Mouse (Mus musculus) heart, embryonic 12.5 days (tissue): ENCODE measurements at regions not wholly inside any gene's neighbourhood (a gene's known extent, or its start where the extent isn't known, plus 50 kb on each side); places are given as distances from the start of the nearest gene placed in this dataset.

Source experiments
- ATAC-seq: fragments of 200-750 bp; cut with Nextera tagmentation; 2 replicates; pipeline ENCODE4 v1.8.0; 2017; ENCODE audit warnings: moderate TSS enrichment, moderate library complexity; ENCODE audit not compliant: insufficient number of reproducible peaks, low FRiP score
- H3K27ac ChIP-seq: fragments of 300-500 bp; sonication (generic); 2 replicates; pipeline ENCODE4 v1.5.1; 2016; ENCODE audit warnings: mild to moderate bottlenecking, moderate library complexity; ENCODE audit not compliant: poor library complexity, severe bottlenecking
- H3K27me3 ChIP-seq: fragments of 300-500 bp; sonication (generic); replicated peaks from 2 replicates; pipeline ENCODE4 v1.6.1; 2016; ENCODE audit warnings: mild to moderate bottlenecking, moderate library complexity
- H3K36me3 ChIP-seq: fragments of 300-500 bp; sonication (generic); 2 replicates; pipeline ENCODE4 v1.6.1; 2016; ENCODE audit warnings: mild to moderate bottlenecking, moderate library complexity
- H3K4me1 ChIP-seq: fragments of 300-500 bp; sonication (generic); replicated peaks from 2 replicates; pipeline ENCODE4 v1.6.1; 2016; ENCODE audit warnings: mild to moderate bottlenecking
- H3K4me2 ChIP-seq: fragments of 300-500 bp; sonication (generic); 2 replicates; pipeline ENCODE4 v1.6.1; 2016; ENCODE audit warnings: mild to moderate bottlenecking, moderate library complexity
- H3K4me3 ChIP-seq: fragments of 300-500 bp; sonication (generic); 2 replicates; pipeline ENCODE4 v1.5.1; 2016; ENCODE audit warnings: mild to moderate bottlenecking
- H3K9ac ChIP-seq: fragments of 300-500 bp; sonication (generic); 2 replicates; pipeline ENCODE4 v1.6.1; 2016; ENCODE audit warnings: mild to moderate bottlenecking, moderate library complexity
- H3K9me3 ChIP-seq: fragments of 300-500 bp; sonication (generic); replicated peaks from 2 replicates; pipeline ENCODE4 v1.6.1; 2016; ENCODE audit warnings: mild to moderate bottlenecking, moderate library complexity
- WGBS: fragments of 180-500 bp; shearing (Covaris S2); methylation state at CpG from one replicate; pipeline ENCODE4 v1.1.7; 2016; 5-methylcytosine and 5-hydroxymethylcytosine counted together

DNA sequence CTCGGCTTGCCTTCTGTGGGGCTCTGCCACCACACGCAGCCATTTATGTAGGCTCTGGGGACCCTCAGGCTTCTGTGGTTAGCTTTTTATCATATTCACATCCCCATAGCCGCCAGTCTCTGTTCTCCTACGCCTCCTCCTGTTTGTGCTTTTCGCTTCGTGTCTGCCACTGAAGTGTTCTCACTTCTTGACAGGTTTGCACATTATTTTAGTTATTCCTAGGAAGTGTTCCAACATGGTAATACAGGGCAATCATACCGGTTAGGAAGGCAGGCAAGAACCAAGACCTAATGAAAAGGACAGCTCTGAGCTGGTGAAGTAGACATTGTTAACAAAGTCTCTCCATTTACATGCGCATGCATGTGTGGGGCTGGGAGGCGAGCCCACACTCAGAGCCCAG lies 120.1 kb upstream of the Arid2 start:
- Histone ChIP-seq H3K9ac (no peak overlapping the region), H3K9me3 (no peaks in the 10 kb centered on the region)

DNA sequence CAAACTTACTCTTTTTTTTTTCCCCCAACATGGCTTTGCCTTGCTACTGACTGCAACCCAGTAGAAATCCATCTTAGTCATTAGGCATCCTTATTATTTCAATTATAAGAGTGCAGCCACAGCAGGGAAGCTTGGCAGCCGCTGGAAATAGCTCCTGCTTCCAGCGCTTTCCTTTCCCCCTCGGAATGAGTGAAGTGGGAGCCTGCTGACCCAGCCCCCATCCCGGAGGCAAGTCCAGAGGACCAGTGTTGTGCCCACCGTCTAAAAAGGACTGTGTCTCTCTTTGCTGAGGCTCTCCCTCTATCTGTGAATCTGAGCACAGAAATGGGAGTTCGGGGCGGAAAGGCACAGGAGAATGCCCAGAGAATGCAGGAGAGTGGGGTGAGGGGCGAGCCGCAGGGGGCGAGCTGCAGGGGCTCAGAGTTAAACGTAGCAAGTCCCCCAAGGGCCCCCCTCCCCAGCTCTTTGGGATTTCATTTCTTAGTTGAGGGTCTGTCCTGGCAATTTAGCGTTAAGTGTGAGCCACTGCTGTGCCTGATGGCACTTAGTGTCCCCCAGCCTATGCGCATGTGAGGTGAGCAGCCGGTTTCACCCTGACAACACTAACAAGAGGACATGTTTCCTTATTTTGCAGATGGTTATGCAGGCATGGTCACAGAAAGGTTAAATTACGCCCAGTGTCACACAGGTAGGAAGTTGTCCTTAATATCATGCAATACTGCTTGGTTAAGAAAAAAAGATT lies 117.4 kb upstream of the Arid2 start:
- no peak for ATAC-seq
- 8% methylated on average over 15 of the region's 15 CpGs for WGBS

More for the DNA sequence above, 120.1 kb upstream of the Arid2 start:
- ATAC-seq = no peak
- no peak overlapping the region for H3K4me3 ChIP-seq
- H3K36me3 ChIP-seq = no peaks in the 10 kb centered on the region
- no peak overlapping the region for H3K27ac ChIP-seq
- H3K4me1 ChIP-seq = peaks cover 12% of the 10 kb centered on the region
- H3K4me2 ChIP-seq = no peak overlapping the region
- 75% methylated on average over 9 of the region's 9 CpGs for WGBS
- H3K27me3 ChIP-seq = peaks cover 4% of the 10 kb centered on the region; the same call in 1 of the 2 replicates

DNA sequence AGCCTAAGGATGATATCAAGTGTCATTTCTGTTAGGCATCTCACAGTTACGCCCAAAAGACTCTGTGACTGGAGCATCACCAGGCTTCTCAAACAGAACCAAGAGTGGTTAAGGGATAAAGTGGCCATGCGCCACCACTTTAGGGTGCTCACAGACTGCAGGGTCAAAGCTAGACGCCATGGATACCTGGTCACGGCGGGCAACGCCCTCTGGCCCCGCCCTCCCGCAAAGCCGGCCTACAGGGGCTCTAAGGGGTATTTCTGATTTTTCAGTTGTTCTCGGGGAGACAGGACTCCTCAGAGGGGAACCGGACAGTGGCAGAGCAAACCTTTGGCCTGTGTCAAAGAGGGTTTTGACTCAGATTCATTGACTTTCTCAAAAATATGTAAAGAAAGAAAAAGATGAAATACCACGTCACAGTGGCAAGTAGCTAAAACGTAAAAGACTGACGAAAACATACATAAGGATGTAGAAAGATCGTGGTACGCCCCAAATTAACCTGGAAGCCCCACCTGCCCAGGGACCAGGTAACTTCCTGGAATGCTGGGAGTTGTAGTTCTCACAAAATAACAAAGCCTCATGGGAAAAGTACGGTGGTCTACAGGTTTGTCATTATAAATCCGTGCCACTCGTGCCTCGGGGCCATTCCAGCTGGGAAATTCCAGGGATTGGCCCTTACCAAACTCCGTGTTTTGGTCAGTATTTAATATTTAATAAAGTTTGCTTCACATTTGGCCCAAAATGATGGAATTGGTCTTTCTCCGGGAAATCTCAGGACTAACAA lies 116.1 kb upstream of the Arid2 start:
- Histone ChIP-seq H3K9ac (no peak overlapping the region), H3K4me3 (peak overlapping the region; percentile 27), H3K36me3 (no peaks in the 10 kb centered on the region), H3K4me1 (peaks cover 15% of the 10 kb centered on the region), H3K27ac (no peak overlapping the region), H3K4me2 (peak overlapping the region; percentile 63), H3K27me3 (peaks cover 4% of the 10 kb centered on the region; the same call in 1 of the 2 replicates), H3K9me3 (no peaks in the 10 kb centered on the region)
- no peak for ATAC-seq
- 11% methylated on average over 22 of the region's 22 CpGs for WGBS

More for the DNA sequence above, 117.4 kb upstream of the Arid2 start:
- H3K9ac ChIP-seq = peak overlapping the region; percentile 61
- peak overlapping the region; percentile 40 for H3K4me3 ChIP-seq
- peaks cover 4% of the 10 kb centered on the region; the same call in 1 of the 2 replicates for H3K27me3 ChIP-seq
- H3K4me2 ChIP-seq = peak overlapping the region; percentile 73
- no peaks in the 10 kb centered on the region for H3K9me3 ChIP-seq
- no peak overlapping the region for H3K27ac ChIP-seq
- H3K36me3 ChIP-seq = no peaks in the 10 kb centered on the region
- peaks cover 12% of the 10 kb centered on the region for H3K4me1 ChIP-seq

DNA sequence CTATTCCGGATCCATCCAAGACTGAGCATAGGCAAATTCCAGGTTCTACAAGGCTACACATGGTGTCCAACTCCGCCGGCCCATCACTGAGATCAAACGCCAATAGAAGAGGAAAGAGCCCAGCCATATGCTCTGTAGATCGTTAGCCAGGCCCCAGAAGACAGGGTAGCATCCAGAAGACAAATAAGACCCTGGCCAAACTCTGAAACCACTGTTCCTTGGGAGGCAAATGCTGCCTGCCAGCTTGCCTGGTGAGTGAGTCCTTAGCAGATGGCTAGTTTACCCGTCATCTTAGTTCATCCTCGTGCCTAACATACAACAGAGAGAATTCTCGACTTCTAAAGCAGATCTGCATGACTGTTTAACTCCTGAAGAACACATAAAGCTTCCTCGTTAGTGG lies 109.4 kb upstream of the Arid2 start:
- WGBS = 78% methylated on average over 9 of the region's 9 CpGs
- ATAC-seq = no peak
- no peak overlapping the region for H3K4me2 ChIP-seq
- peaks cover 3% of the 10 kb centered on the region; the same call in 1 of the 2 replicates for H3K4me1 ChIP-seq
- no peaks in the 10 kb centered on the region for H3K27me3 ChIP-seq
- H3K4me3 ChIP-seq = no peak overlapping the region
- no peak overlapping the region for H3K27ac ChIP-seq
- no peaks in the 10 kb centered on the region for H3K9me3 ChIP-seq
- no peaks in the 10 kb centered on the region for H3K36me3 ChIP-seq
- H3K9ac ChIP-seq = no peak overlapping the region

DNA sequence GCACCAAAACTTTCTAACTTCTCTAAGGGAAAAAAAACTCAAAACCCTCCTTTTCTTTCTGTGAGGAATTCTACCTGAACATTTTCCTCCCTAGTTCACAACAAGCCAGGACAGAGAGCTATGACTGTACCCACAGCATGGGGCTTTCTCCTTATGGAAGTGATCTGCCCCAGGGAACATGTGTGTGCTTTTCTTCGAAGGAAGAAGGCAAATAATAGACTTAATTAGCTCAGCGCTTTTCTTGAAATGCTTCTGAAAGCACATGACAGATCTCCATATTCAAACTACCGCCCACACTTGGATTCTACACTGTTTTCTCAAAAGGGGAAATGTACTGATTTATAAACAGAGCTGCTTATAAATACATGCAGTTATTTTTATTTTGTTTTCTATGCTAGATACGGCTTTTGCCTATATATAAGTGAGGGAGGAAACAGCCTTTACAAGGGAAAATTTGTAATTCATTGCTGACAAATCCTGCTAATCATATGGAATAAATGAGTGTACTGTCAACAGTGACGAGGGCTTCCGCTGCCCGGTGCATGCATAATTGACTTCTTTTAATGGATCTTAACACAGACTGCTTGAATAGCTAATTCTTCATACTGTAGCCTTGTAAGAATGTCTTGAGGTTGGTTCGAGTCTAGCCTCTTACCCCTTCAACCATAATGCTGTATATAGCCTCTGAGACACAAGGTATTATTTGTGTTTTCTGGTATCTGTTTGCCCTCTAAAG lies 108.8 kb upstream of the Arid2 start:
- 82% methylated on average over 8 of the region's 8 CpGs for WGBS

DNA sequence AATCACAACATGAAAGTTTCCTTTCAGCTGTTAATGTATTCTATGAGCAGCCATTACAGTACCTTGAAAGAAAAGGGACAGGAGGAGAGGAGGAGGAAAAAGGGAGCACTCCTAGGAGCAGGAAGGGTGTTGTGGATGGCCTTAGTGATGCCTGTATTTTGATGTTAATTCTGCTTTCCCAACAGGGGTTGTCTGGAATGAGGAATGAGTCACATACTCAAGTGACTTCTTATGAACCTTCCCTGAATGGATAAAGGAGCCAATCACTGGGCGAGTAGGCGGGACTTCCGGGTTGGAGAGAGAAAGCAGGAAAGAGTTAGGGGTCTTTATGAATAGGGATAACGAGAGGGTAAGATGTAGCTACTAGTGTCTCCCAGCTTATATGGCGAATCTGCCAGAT lies 107.8 kb upstream of the Arid2 start:
- Histone ChIP-seq H3K36me3 (no peaks in the 10 kb centered on the region), H3K4me1 (peaks cover 3% of the 10 kb centered on the region; the same call in 1 of the 2 replicates), H3K4me2 (no peak overlapping the region), H3K27ac (no peak overlapping the region), H3K9me3 (no peaks in the 10 kb centered on the region), H3K9ac (no peak overlapping the region), H3K4me3 (no peak overlapping the region), H3K27me3 (no peaks in the 10 kb centered on the region)
- no peak for ATAC-seq
- 77% methylated on average over 5 of the region's 5 CpGs for WGBS

More for the DNA sequence above, 108.8 kb upstream of the Arid2 start:
- no peaks in the 10 kb centered on the region for H3K9me3 ChIP-seq
- H3K36me3 ChIP-seq = no peaks in the 10 kb centered on the region
- H3K4me3 ChIP-seq = no peak overlapping the region
- ATAC-seq = no peak
- H3K4me1 ChIP-seq = peaks cover 3% of the 10 kb centered on the region; the same call in 1 of the 2 replicates
- H3K4me2 ChIP-seq = no peak overlapping the region
- H3K27ac ChIP-seq = no peak overlapping the region
- H3K27me3 ChIP-seq = no peaks in the 10 kb centered on the region
- no peak overlapping the region for H3K9ac ChIP-seq

DNA sequence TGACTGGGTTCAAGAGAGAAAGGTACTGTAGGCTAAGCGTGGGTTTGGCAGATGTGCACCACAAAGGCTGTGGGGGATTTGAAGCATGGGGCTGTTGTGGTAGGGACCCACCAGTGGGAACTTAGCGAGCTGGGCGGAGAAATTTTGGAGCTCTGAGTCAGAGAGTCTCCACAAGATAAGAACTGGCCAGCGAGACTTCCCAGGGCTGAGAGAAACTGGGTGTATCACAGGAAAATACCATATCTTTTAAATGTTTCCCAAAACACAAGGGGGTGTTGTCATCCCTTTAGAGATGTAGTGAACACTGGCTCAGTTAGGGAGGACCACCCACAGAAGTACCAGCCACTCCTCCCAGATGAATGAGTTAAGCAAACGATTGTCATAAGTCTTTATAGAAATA lies 107.3 kb upstream of the Arid2 start:
- WGBS = 50% methylated on average over 5 of the region's 5 CpGs
- no peak overlapping the region for H3K4me3 ChIP-seq
- no peak overlapping the region for H3K27ac ChIP-seq
- H3K9ac ChIP-seq = no peak overlapping the region
- H3K9me3 ChIP-seq = no peaks in the 10 kb centered on the region
- no peak overlapping the region for H3K4me2 ChIP-seq
- peaks cover 8% of the 10 kb centered on the region for H3K4me1 ChIP-seq
- ATAC-seq = 0 out of 2 replicates have a peak, but pooled peaks have one; percentile 36
- H3K36me3 ChIP-seq = no peaks in the 10 kb centered on the region
- no peaks in the 10 kb centered on the region for H3K27me3 ChIP-seq

DNA sequence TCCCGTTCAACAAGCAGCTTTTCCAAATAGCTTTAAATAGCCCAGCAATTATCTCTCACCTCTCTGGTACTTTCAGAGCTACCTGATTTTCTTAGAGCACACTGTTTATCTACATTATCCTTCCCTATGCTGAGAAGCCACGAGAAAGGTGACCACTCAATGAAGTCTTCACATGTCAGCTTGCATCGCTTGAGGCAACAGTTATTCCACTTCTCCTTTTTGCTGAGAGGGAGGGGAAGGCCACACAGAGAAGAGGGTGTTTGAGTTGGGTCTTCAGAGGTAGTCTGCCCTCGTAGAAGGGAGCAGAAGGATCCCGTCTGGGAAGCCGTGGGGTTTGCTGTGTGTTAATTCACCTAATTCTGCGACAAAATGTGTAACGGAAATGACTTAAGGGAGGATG lies 106.3 kb upstream of the Arid2 start:
- no peak overlapping the region for H3K4me3 ChIP-seq
- WGBS = 80% methylated on average over 8 of the region's 8 CpGs
- no peak for ATAC-seq
- H3K9me3 ChIP-seq = no peaks in the 10 kb centered on the region
- peaks cover 14% of the 10 kb centered on the region for H3K4me1 ChIP-seq
- H3K36me3 ChIP-seq = no peaks in the 10 kb centered on the region
- H3K9ac ChIP-seq = no peak overlapping the region
- H3K4me2 ChIP-seq = no peak overlapping the region
- no peak overlapping the region for H3K27ac ChIP-seq
- no peaks in the 10 kb centered on the region for H3K27me3 ChIP-seq

DNA sequence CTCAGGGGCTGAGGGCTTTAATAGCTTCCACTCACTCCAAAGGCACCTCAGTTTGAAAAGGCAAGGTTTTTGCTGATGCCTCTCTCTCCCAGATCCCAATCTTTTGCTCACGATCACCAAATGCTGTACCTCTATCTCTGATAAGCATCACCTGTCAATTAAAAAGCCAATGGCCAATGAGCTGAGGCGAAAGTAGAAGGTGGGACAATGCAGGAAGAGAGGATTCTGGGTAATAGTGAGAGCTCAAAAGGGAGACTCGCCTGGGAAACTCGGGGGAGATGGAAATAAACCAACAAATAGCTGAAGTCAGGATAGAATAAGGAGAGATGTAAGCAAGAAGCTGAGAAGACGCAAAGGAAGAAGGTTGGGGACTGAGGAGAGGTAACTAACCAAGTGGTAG lies 105.0 kb upstream of the Arid2 start:
- Histone ChIP-seq H3K9me3 (no peaks in the 10 kb centered on the region), H3K27me3 (no peaks in the 10 kb centered on the region), H3K4me3 (no peak overlapping the region), H3K27ac (no peak overlapping the region), H3K4me1 (peaks cover 16% of the 10 kb centered on the region), H3K36me3 (no peaks in the 10 kb centered on the region), H3K4me2 (no peak overlapping the region), H3K9ac (no peak overlapping the region)
- 75% methylated on average over 5 of the region's 5 CpGs for WGBS
- ATAC-seq = no peak

DNA sequence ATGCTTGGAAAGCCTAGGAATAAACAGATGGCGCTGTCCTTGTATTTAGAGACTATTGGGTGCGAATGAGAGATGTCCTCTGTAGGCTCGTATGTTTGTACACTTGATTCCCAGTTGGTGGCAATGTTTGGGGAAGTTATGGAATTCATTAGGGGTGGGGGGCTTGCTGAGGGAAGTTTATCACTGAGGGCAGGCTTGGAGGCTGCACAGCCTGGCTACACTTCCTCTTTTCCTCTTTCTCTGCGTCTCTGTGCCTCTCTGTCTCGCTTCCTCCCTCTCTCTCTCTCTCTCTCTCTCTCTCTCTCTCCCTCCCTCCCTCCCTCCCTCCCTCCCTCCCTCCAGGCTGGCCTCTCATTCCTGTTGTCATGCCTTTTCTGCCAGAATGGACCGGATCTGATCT lies 104.2 kb upstream of the Arid2 start:
- no peak overlapping the region for H3K4me3 ChIP-seq
- H3K27me3 ChIP-seq = no peaks in the 10 kb centered on the region
- no peak overlapping the region for H3K4me2 ChIP-seq
- H3K9ac ChIP-seq = no peak overlapping the region
- no peaks in the 10 kb centered on the region for H3K36me3 ChIP-seq
- WGBS = 56% methylated on average over 6 of the region's 6 CpGs
- H3K27ac ChIP-seq = no peak overlapping the region
- H3K4me1 ChIP-seq = peaks cover 16% of the 10 kb centered on the region
- H3K9me3 ChIP-seq = no peaks in the 10 kb centered on the region
- ATAC-seq = no peak

DNA sequence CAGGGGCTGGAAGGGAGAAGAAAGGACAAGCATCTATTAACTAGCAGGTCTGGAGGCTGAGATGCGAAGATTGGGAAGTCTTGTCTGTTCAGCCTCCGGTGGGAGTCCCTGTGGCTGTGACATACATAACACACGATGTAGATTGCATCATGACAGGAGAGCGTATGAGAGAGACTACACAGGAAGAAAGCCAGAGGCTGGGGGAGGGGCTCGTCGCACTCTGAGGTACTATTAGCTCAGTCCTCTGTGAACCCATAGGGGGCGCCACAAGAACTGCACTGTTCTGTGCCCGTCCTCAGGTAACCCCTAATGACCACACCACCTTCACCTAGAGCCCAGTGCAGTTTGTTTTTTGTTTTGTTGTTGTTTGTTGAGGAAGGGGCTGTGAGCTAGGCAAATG lies 102.7 kb upstream of the Arid2 start:
- peak; percentile 26; the same call in 1 of the 2 replicates for ATAC-seq
- Histone ChIP-seq H3K27me3 (no peaks in the 10 kb centered on the region), H3K9me3 (no peaks in the 10 kb centered on the region), H3K36me3 (no peaks in the 10 kb centered on the region), H3K4me1 (peaks cover 18% of the 10 kb centered on the region), H3K4me2 (no peak overlapping the region), H3K27ac (peak overlapping the region; percentile 93), H3K9ac (no peak overlapping the region), H3K4me3 (no peak overlapping the region)
- 61% methylated on average over 8 of the region's 8 CpGs for WGBS
